Mouse (Mus musculus): ENCODE results near the gene Sncb. TPM values are rescaled to one million over a fixed set of nuclear protein-coding genes. Genes with fewer than 3 reads are reported as not detected.

Gene Sncb
- polyA plus RNA-seq, 1 experiment from 2014 or later, result 0.37 TPM

DNA sequence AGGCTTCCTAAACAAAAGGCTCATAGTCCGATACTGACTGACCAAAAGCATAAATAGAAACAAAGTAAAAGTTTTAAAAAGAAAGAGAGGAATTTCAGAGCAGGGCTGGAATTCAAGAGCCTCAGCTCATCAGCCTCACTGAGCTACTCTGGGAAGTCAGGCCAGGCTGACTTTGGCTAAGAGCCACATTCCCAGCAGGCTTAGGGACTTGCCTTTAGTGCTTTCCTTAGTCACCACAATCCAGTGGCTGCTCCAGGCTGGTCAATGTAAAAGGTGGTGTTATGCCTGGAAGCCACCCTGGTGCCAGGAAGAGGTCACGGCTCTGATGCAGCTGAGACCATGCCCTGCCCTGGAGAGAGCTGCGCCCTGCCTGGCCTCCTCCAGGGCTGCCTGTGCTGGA, 14.2 kb upstream of the Sncb start:
- H3K9me3 ChIP-seq (replicated peaks), result peaks cover 15% of the 10 kb centered on the region
- 62% methylated on average over 3 of the region's 3 CpGs for WGBS
- no peak overlapping the region for H3K4me2 ChIP-seq
- no peaks in the 10 kb centered on the region; the same call in 1 of the 2 replicates for H3K27me3 ChIP-seq (replicated peaks)
- no peak overlapping the region for H3K4me3 ChIP-seq
- H3K4me1 ChIP-seq (replicated peaks), result peaks cover 3% of the 10 kb centered on the region; the same call in 1 of the 2 replicates
- ATAC-seq (ENCODE audit: insufficient number of reproducible peaks, low FRiP score), result peak; percentile 48; the same call in 1 of the 2 replicates
- H3K36me3 ChIP-seq, result no peaks in the 10 kb centered on the region
- no peak overlapping the region for H3K9ac ChIP-seq
- H3K27ac ChIP-seq (ENCODE audit: poor library complexity, severe bottlenecking), result no peak overlapping the region

- ATAC-seq (ENCODE audit: insufficient number of reproducible peaks, low FRiP score), result no peak
- no peak overlapping the region for H3K9ac ChIP-seq
- 75% methylated on average over 4 of the region's 4 CpGs for WGBS
- H3K4me2 ChIP-seq, result no peak overlapping the region
- peaks cover 11% of the 10 kb centered on the region for H3K4me1 ChIP-seq (replicated peaks)
- peaks cover 63% of the 10 kb centered on the region for H3K27me3 ChIP-seq (replicated peaks)
- H3K9me3 ChIP-seq (replicated peaks), result 0 out of 2 replicates have a peak, but pooled peaks cover 8% of the 10 kb centered on the region
- no peak overlapping the region for H3K4me3 ChIP-seq
- no peaks in the 10 kb centered on the region for H3K36me3 ChIP-seq
- no peak overlapping the region for H3K27ac ChIP-seq (ENCODE audit: poor library complexity, severe bottlenecking)
Measured at GRCm38 (mm10) chr13:54767012-54767411, 617 bp upstream of the Sncb start.

DNA sequence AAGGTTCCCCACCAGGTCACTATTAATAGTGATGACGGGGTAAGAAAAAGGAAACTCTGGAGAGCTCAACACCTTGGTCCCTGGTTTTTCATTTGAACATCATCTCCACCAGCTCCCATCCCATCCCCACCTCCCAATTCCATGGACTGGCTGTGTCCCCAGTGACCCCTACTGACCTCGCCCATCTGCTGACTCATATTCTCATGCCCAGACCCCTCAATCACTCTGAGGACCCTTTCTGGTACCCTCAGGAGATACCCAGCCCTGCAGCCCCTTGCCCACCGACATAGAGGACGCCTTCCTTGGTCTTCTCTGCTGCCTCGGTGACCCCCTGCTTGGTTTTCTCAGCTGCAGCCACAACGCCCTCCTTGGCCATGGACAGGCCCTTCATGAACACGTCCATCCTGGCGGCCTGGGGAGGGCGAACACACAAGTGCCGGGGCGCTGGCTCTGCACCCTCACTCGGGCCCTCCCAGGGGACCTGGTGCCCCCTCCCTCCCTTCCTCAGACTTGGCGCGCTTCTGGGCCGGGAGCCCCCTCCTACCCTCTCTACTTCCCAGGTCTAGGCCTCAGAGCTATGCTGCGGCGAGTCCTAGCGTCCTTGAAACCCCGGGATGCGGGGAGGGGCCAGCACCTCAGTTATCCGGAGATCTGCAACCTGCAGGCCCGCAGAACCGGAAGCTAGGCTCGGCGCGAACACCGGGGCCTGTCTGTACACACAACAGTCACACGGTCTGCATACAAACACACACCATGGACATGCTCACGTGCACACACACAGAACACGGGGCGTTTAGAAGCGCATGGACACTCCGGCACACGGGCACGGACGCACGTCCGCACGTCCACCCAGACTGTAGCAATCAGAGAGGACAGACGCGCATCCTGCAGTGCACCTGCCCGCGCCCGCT, 859 bp downstream of the Sncb start:
- Histone ChIP-seq H3K27ac (ENCODE audit: poor library complexity, severe bottlenecking) (no peak overlapping the region), H3K9me3 (replicated peaks) (0 out of 2 replicates have a peak, but pooled peaks cover 4% of the 10 kb centered on the region), H3K4me3 (peak overlapping the region; percentile 37), H3K36me3 (no peaks in the 10 kb centered on the region), H3K27me3 (replicated peaks) (peaks cover 78% of the 10 kb centered on the region), H3K4me1 (replicated peaks) (peaks cover 11% of the 10 kb centered on the region), H3K9ac (no peak overlapping the region), H3K4me2 (peak overlapping the region; percentile 66)
- ATAC-seq (ENCODE audit: insufficient number of reproducible peaks, low FRiP score), result no peak
- 5% methylated on average over 44 of the region's 44 CpGs for WGBS

DNA sequence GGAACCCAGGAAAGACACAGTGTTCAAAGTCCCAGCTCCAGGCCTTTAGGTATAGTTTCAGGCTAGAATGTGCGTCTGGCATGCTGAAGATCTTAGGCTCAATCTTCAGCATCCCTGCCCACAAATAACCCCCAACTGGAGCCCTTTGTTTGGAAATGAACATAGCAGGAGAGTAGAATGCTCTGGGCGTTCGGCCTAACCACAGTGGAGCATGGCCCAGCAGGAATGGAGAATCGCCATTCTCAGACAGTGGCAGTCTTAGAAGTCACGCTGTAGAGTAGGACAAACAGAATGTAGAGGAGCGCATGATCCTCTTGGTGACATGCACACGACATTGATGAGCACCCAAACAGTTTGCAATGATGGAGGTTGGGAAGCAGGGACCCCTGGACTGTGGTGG, 5.5 kb downstream of the Sncb start:
- no peak for ATAC-seq (ENCODE audit: insufficient number of reproducible peaks, low FRiP score)
- Histone ChIP-seq H3K27me3 (replicated peaks) (peaks cover 91% of the 10 kb centered on the region), H3K9me3 (replicated peaks) (no peaks in the 10 kb centered on the region), H3K4me2 (no peak overlapping the region), H3K9ac (no peak overlapping the region), H3K4me1 (replicated peaks) (peaks cover 16% of the 10 kb centered on the region), H3K4me3 (no peak overlapping the region), H3K36me3 (no peaks in the 10 kb centered on the region), H3K27ac (ENCODE audit: poor library complexity, severe bottlenecking) (no peak overlapping the region)
- WGBS, result 79% methylated on average over 7 of the region's 7 CpGs

DNA sequence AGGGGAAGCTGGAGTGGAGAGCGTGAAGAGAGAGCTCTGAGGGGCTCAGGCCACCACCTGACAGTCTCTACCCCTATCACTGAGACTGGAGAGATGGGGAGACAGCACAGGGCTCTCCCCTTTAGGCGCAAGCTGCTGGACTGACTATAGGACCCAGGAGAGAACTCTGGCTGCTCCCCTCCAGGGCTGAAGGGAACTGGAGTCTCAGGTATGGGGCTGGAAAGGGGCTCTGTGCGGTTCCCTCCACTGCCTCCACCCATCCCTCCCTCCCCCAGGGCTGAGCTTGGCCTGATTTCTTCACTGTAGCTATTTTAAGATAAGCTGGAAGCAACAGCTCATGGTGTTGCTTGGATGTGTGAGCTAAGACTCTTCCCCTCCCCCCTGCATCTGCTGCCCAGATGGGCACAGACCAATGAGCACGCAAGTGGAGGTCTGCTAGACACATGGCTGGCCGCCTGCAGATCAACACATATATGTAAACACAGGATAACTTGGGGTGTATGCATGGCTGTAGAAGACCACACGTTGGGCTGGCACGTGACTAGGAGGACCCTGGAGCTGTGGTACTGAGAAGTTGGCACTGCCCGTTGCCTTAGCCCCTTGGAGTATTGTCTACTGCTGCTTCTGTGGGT, 6.1 kb downstream of the Sncb start:
- H3K36me3 ChIP-seq, result no peaks in the 10 kb centered on the region
- no peak overlapping the region for H3K4me2 ChIP-seq
- H3K9ac ChIP-seq, result no peak overlapping the region
- H3K4me3 ChIP-seq, result no peak overlapping the region
- WGBS, result 46% methylated on average over 8 of the region's 8 CpGs
- no peaks in the 10 kb centered on the region for H3K9me3 ChIP-seq (replicated peaks)
- H3K27ac ChIP-seq (ENCODE audit: poor library complexity, severe bottlenecking), result no peak overlapping the region
- no peak for ATAC-seq (ENCODE audit: insufficient number of reproducible peaks, low FRiP score)
- peaks cover 11% of the 10 kb centered on the region for H3K4me1 ChIP-seq (replicated peaks)
- H3K27me3 ChIP-seq (replicated peaks), result peaks cover 91% of the 10 kb centered on the region

GRCm38 (mm10) chr13:54759496-54759895, 6.9 kb downstream of the Sncb start:
- no peaks in the 10 kb centered on the region for H3K9me3 ChIP-seq (replicated peaks)
- ATAC-seq (ENCODE audit: insufficient number of reproducible peaks, low FRiP score), result no peak
- no peak overlapping the region for H3K9ac ChIP-seq
- no peak overlapping the region for H3K27ac ChIP-seq (ENCODE audit: poor library complexity, severe bottlenecking)
- H3K4me2 ChIP-seq, result no peak overlapping the region
- 23% methylated on average over 7 of the region's 7 CpGs for WGBS
- peaks cover 11% of the 10 kb centered on the region for H3K4me1 ChIP-seq (replicated peaks)
- peaks cover 89% of the 10 kb centered on the region for H3K27me3 ChIP-seq (replicated peaks)
- H3K4me3 ChIP-seq, result no peak overlapping the region
- no peaks in the 10 kb centered on the region for H3K36me3 ChIP-seq

- Histone ChIP-seq H3K36me3 (no peaks in the 10 kb centered on the region), H3K9ac (no peak overlapping the region), H3K27ac (ENCODE audit: poor library complexity, severe bottlenecking) (no peak overlapping the region), H3K27me3 (replicated peaks) (peaks cover 89% of the 10 kb centered on the region), H3K4me3 (no peak overlapping the region), H3K4me1 (replicated peaks) (peaks cover 11% of the 10 kb centered on the region), H3K9me3 (replicated peaks) (no peaks in the 10 kb centered on the region), H3K4me2 (peak overlapping the region; percentile 76)
- no peak; the same call in 1 of the 2 replicates for ATAC-seq (ENCODE audit: insufficient number of reproducible peaks, low FRiP score)
- 3% methylated on average over 29 of the region's 29 CpGs for WGBS
Measured at GRCm38 (mm10) chr13:54758756-54759470, 7.5 kb downstream of the Sncb start.

GRCm38 (mm10) chr13:54758045-54758755, 8.2 kb downstream of the Sncb start:
- H3K36me3 ChIP-seq, result no peaks in the 10 kb centered on the region
- H3K9me3 ChIP-seq (replicated peaks), result no peaks in the 10 kb centered on the region
- H3K4me2 ChIP-seq, result peak overlapping the region; percentile 76
- peaks cover 11% of the 10 kb centered on the region for H3K4me1 ChIP-seq (replicated peaks)
- ATAC-seq (ENCODE audit: insufficient number of reproducible peaks, low FRiP score), result peak; percentile 73
- H3K27me3 ChIP-seq (replicated peaks), result peaks cover 89% of the 10 kb centered on the region
- WGBS, result under 1% methylated on average over 43 of the region's 43 CpGs
- H3K4me3 ChIP-seq, result peak overlapping the region; percentile 40
- no peak overlapping the region for H3K27ac ChIP-seq (ENCODE audit: poor library complexity, severe bottlenecking)
- H3K9ac ChIP-seq, result no peak overlapping the region

GRCm38 (mm10) chr13:54757093-54757830, 9.1 kb downstream of the Sncb start:
- WGBS, result 37% methylated on average over 10 of the region's 10 CpGs
- Histone ChIP-seq H3K4me3 (no peak overlapping the region), H3K9me3 (replicated peaks) (no peaks in the 10 kb centered on the region), H3K27ac (ENCODE audit: poor library complexity, severe bottlenecking) (no peak overlapping the region), H3K36me3 (no peaks in the 10 kb centered on the region), H3K27me3 (replicated peaks) (peaks cover 89% of the 10 kb centered on the region), H3K9ac (no peak overlapping the region), H3K4me2 (peak overlapping the region; percentile 76), H3K4me1 (replicated peaks) (peaks cover 11% of the 10 kb centered on the region)
- ATAC-seq (ENCODE audit: insufficient number of reproducible peaks, low FRiP score), result no peak

DNA sequence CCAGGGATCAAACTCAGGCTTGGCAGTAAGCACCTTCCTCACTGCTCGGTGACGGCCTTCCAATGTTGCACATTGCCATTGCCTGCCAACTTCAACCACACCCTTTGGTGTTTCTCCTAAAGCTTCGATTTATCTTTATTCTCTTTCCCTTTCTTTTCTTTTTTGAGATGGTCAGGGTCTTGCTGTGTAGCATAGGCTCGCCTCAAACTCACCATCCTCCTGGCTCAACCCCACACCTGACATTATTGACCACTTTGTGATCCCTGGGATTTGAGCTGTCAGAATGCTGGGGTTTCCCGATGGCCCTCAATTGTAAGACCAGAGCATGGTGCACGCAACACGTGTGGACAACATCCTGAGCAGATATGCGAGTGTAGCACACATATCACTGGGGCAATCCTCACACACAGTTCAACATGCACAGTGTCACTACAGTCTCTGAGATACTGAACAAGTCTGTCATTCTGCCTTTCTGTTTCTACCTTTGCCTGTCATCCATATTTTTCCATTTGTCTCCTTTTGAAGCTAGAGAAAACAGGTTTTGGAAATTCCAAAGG, 10.2 kb downstream of the Sncb start:
- no peak for ATAC-seq (ENCODE audit: insufficient number of reproducible peaks, low FRiP score)
- 77% methylated on average over 8 of the region's 8 CpGs for WGBS
- Histone ChIP-seq H3K4me1 (replicated peaks) (peaks cover 11% of the 10 kb centered on the region), H3K36me3 (no peaks in the 10 kb centered on the region), H3K27me3 (replicated peaks) (peaks cover 89% of the 10 kb centered on the region), H3K9ac (no peak overlapping the region), H3K27ac (ENCODE audit: poor library complexity, severe bottlenecking) (no peak overlapping the region), H3K4me2 (no peak overlapping the region), H3K9me3 (replicated peaks) (no peaks in the 10 kb centered on the region), H3K4me3 (no peak overlapping the region)

Measured in heart, embryonic 12.5 days (tissue).